Comparison of ENCODE assay signal across 8 mouse cellular contexts in the genomic region with DNA sequence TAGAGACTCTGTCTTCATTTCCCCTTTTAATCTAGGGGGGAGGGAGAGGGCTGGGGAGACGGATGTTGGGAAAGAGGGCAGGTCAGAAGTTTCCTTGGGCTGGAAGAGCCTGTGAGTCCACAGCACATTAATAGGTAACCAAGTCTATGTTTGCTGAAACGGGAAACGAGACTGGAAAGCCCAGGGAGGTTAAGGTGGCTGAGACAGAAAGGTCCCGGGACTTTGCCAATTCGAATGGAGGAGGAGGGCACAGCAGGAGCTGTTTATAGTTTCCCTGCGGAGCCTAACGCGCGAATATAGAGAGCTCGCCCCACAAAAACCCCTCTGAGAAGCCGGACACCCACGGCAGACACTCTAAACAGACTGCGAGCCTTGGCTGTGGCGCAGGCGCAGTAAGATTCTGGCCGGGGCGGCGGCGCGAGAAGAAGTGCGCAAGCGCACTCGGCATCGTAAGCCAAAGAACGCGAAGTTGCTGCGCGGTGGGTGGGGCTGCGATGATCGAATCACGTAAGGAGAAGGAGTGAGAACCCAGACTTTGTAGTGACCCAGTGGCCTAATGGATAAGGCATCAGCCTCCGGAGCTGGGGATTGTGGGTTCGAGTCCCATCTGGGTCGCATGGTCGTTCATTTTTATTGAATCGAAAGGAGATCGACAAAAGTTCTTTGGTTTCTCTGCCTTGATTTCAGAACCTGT. TPM values are rescaled to one million over a fixed set of nuclear protein-coding genes. Genes with fewer than 3 reads are reported as not detected.
DNase-seq lines count a peak whose midpoint lies in the region; ATAC-seq lines count a peak whose summit lies in the region.

No protein-coding gene starts in this region.

- H3K9ac ChIP-seq in embryonic facial prominence, embryonic 14.5 days (ENCODE audit: low read depth, low read length), result peak overlapping the region; percentile 81
- peak overlapping the region; percentile 75 for H3K9ac ChIP-seq in kidney, embryonic 14.5 days (ENCODE audit: low read depth, low read length)
- H3K9ac ChIP-seq in limb, embryonic 15.5 days, result peak overlapping the region; percentile 61

- no peaks in the 10 kb centered on the region for H3K27me3 ChIP-seq in embryonic facial prominence, embryonic 14.5 days (replicated peaks; ENCODE audit: control insufficient read depth, insufficient read depth, low read length)
- no peaks in the 10 kb centered on the region for H3K27me3 ChIP-seq in kidney, embryonic 14.5 days (ENCODE audit: control insufficient read depth, insufficient read depth, low read length)
- H3K27me3 ChIP-seq in limb, embryonic 15.5 days, result no peaks in the 10 kb centered on the region

- no peaks in the 10 kb centered on the region for H3K36me3 ChIP-seq in embryonic facial prominence, embryonic 14.5 days (ENCODE audit: control insufficient read depth, insufficient read depth, low read length)
- H3K36me3 ChIP-seq in kidney, embryonic 14.5 days (ENCODE audit: control insufficient read depth, insufficient read depth, low read length), result no peaks in the 10 kb centered on the region
- no peaks in the 10 kb centered on the region for H3K36me3 ChIP-seq in limb, embryonic 15.5 days

- H3K4me2 ChIP-seq in embryonic facial prominence, embryonic 14.5 days (ENCODE audit: low read depth, low read length), result peak overlapping the region; percentile 71
- peak overlapping the region; percentile 49 for H3K4me2 ChIP-seq in kidney, embryonic 14.5 days (replicated peaks; ENCODE audit: low read depth, low read length)
- H3K4me2 ChIP-seq in limb, embryonic 15.5 days, result peak overlapping the region; percentile 52

- peak; percentile 96 for ATAC-seq in embryonic facial prominence, embryonic 14.5 days (ENCODE audit: low read depth)
- ATAC-seq in kidney, embryonic 14.5 days (ENCODE audit: low FRiP score, low TSS enrichment), result peak; percentile 91
- ATAC-seq in limb, embryonic 15.5 days (ENCODE audit: insufficient number of reproducible peaks, low FRiP score, low TSS enrichment, low read depth), result peak; percentile 93

- no peaks in the 10 kb centered on the region for H3K9me3 ChIP-seq in embryonic facial prominence, embryonic 14.5 days (ENCODE audit: control insufficient read depth, low read length)
- H3K9me3 ChIP-seq in kidney, embryonic 14.5 days (ENCODE audit: control insufficient read depth, low read length), result no peaks in the 10 kb centered on the region
- H3K9me3 ChIP-seq in limb, embryonic 15.5 days, result no peaks in the 10 kb centered on the region

- H3K27ac ChIP-seq in embryonic facial prominence, embryonic 14.5 days (replicated peaks; ENCODE audit: low read depth, low read length), result peak overlapping the region; percentile 98
- H3K27ac ChIP-seq in kidney, embryonic 14.5 days (ENCODE audit: low read depth, low read length), result peak overlapping the region; percentile 95
- H3K27ac ChIP-seq in limb, embryonic 15.5 days, result peak overlapping the region; percentile 98

- peaks cover 6% of the 10 kb centered on the region; the same call in 1 of the 2 replicates for H3K4me1 ChIP-seq in embryonic facial prominence, embryonic 14.5 days (ENCODE audit: control insufficient read depth, insufficient read depth, low read length)
- peaks cover 9% of the 10 kb centered on the region; the same call in 1 of the 2 replicates for H3K4me1 ChIP-seq in kidney, embryonic 14.5 days (ENCODE audit: control insufficient read depth, insufficient read depth, low read length)
- peaks cover 10% of the 10 kb centered on the region for H3K4me1 ChIP-seq in limb, embryonic 15.5 days

- peak overlapping the region; percentile 60 for H3K4me3 ChIP-seq in embryonic facial prominence, embryonic 14.5 days (ENCODE audit: low read depth, low read length)
- H3K4me3 ChIP-seq in kidney, embryonic 14.5 days (ENCODE audit: low read length), result peak overlapping the region; percentile 61
- peak overlapping the region; percentile 59 for H3K4me3 ChIP-seq in limb, embryonic 15.5 days

- DNase-seq in 3T3-L1 (ENCODE audit: low read depth, low spot score), result peak; percentile 97
- DNase-seq in adrenal gland, postnatal 4 days (ENCODE audit: low spot score in 2 of 2), result peak; percentile 97 to 98
- peak; percentile 96 for DNase-seq in embryonic facial prominence, embryonic 14.5 days (ENCODE audit: low spot score)
- DNase-seq in heart, adult 9 months (ENCODE audit: low spot score in 2 of 2), result peak; percentile 97 to 99
- peak; percentile 90 to 98 for DNase-seq in monocyte, adult 2 months (ENCODE audit: low read depth in 1 of 2, low spot score in 2 of 2)
- DNase-seq in spleen, postnatal 36 days (ENCODE audit: low spot score in 2 of 2), result peak; percentile 97

- under 1% methylated on average over 37 of the region's 37 CpGs for WGBS in embryonic facial prominence, embryonic 14.5 days
- WGBS in kidney, embryonic 14.5 days, result under 1% methylated on average over 37 of the region's 37 CpGs
- WGBS in limb, embryonic 15.5 days, result under 1% methylated on average over 37 of the region's 37 CpGs

RNA-seq across cellular contexts. Expression of a gene that starts 13.0 kb away (rescaled TPM):
- 1 to 10 TPM; 3.2 to 6.3 TPM for total RNA-seq in adrenal gland, postnatal 4 days (2021)
- polyA plus RNA-seq in embryonic facial prominence, embryonic 14.5 days (2014; fragmentation: Nextera tagmentation; extraction: Ambion mirVana), result 4.1 and 4.3 TPM in 2 replicates
- 3.1 and 3.4 TPM in 2 replicates for polyA plus RNA-seq in kidney, embryonic 14.5 days (2014; fragmentation: Nextera tagmentation; extraction: Ambion mirVana)
- polyA plus RNA-seq in limb, embryonic 15.5 days (2015; fragmentation: Nextera tagmentation; extraction: Ambion mirVana), result 1.9 and 2.1 TPM in 2 replicates

RNA-seq across cellular contexts. Expression of a gene that starts 13.1 kb away (rescaled TPM):
- 10 to 100 TPM; 52.5 to 54.6 TPM for total RNA-seq in adrenal gland, postnatal 4 days (2021)
- polyA plus RNA-seq in embryonic facial prominence, embryonic 14.5 days (2014; fragmentation: Nextera tagmentation; extraction: Ambion mirVana), result 294 and 347 TPM in 2 replicates
- 403 and 460 TPM in 2 replicates for polyA plus RNA-seq in kidney, embryonic 14.5 days (2014; fragmentation: Nextera tagmentation; extraction: Ambion mirVana)
- polyA plus RNA-seq in limb, embryonic 15.5 days (2015; fragmentation: Nextera tagmentation; extraction: Ambion mirVana), result 277 and 281 TPM in 2 replicates

Comparison
In these comparisons a context has a peak if more than half of its experiments do, and no peak if none do; other contexts are left out.
1. Peak in every context shown above with its lines: DNase-seq, ATAC-seq, H3K4me3 ChIP-seq and H3K27ac ChIP-seq.